Mouse (Mus musculus) ovary, postnatal 14 days (tissue): Measurements from ENCODE around the gene Zfhx2.
"Not testable (repeated sequence)": the region's sequence is repeated elsewhere in the genome, so short reads cannot be mapped to it uniquely, and the experiment has no call there.

Experiments used
- DNase-seq: peaks from one replicate; pipeline ENCODE4 v3.0.0; 2022; ENCODE audit warnings: low spot score

Gene Zfhx2

DNA sequence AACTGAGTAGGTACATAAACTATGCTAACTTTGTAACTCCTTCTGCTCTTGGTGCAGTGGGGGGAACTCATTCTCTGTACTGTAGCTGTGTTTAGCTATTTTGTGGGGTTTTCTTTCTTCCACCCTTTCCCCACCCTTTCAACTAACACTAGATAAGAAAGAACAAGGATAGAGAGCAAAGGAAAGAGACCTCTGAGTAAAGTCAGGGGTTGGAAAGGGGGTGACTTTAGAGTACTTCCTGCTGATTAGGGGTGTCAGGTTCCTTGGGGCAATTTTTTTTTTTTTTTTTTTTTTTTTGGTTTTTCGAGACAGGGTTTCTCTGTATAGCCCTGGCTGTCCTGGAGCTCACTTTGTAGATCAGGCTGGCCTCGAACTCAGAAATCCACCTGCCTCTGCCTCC, 48.4 kb downstream of the Zfhx2 start:
- DNase-seq: not testable (repeated sequence)

DNA sequence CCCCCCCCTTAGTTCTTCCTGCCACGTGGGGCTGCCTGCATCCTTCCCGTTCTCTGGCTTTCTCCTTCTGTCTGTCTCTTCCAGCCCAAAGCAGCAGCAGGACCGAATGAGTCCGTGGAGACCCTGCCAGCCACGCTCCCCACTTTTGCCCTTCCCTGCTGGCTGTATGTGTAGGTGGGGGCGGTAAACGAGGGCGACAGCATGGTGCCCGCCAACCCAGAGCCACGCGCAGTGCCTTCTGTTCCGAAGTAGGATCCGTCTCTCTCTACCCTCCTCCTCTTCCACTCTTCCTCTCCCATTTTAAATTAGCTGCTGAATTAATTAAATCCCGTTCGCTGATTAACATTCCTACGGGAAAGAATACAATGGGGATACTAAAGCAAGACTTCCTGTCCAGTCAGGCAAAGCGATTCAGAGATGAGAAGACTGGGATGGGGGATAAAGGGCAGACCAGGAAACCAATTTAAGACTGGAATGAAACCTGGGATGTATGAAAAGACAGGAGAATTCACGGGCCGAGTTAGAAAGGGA, 59.4 kb downstream of the Zfhx2 start:
- no peak for DNase-seq

DNA sequence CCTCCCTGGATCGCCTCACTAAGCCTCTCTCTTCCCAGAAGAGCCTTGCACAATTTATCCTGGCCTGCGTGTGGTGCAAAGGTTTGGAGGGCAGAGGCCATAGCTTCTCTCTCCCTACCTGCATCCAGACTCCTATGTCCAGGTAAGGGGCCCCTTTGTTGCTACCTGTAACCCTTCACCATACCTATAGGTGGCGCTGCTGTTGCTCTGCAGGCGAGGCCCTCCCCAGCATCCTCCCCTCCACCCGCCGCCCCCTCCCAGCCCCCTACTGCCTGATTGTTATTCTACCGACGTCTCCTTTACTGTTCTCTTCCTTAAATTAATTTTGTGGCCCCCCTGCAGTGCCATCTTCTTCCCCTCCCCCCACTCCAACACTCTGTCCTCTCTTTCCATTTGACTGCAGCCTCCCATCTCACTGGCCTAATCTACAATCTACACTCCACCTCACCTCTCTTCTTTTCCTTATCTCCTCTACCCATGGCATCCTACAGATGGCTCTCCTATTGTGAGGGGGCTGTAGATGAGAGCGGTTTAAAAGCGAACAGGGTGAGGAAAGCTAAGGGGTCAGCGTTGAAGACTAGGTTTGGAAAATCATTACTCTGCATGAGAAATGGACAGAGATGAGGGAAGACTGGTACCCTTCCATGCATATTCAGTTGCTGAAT, 63.0 kb downstream of the Zfhx2 start:
- DNase-seq: no peak

DNA sequence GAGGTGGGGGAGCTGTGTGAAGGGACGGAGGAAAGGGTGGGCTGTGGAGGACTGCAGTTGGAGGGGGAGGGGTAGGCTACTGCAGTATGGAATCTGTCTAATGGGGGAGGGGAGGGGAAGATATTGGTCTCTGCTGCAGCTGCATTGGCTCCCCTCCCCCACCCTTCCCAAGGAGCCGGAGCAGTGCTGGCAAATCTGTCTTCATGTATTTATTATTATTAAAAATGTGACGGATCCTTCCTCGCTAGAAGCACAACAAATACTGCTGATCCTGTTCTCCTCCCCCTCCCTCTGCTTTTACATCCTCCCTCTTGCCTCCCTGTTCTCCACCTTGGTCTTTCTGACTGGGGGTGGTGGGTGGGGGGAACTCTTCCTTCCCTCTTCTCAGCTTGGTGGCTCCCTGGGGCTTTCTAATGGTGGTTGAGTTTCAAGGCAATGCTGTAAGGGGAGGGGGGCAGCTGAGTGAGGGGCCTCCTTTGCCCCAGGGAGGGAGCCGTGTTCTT, 63.7 kb downstream of the Zfhx2 start:
- no peak for DNase-seq

DNA sequence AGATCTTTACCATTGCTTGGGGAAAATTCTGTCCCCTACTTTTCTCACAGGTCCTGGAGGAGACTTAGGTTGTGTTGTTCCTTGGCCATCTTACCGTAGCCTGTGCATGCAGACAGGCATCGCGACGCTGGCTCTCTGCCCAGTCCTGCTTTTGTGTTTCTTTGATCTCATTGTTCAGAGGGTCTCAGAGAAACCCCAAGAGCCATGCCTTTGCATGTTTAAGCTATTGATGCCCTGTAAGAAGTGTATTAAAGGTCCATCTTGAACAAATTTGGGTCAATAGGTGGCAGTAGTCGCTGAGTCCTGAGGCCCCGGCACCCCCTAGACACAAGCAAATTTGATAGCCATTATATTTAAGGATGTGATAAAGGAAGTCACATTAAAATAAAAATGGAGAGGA, 64.5 kb downstream of the Zfhx2 start:
- no peak for DNase-seq

DNA sequence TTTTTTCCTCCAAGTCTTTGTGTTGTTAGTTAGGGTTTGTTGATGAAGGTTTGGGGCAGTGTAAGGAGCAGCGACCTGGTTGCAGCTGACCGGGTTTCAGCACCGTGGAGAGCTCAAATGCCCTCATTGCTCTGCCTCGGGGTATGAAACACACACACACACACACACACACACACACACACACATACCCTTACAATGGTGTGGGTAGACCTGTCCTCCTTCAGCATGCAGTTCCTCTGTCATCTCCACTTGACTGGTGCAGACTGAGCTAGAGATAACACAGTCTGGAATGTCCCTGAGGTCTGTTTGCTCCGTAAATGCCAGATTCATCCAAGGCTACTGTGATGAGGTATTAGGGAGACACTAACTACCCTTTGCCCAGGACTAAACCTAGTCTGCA, 64.9 kb downstream of the Zfhx2 start:
- no peak for DNase-seq

DNA sequence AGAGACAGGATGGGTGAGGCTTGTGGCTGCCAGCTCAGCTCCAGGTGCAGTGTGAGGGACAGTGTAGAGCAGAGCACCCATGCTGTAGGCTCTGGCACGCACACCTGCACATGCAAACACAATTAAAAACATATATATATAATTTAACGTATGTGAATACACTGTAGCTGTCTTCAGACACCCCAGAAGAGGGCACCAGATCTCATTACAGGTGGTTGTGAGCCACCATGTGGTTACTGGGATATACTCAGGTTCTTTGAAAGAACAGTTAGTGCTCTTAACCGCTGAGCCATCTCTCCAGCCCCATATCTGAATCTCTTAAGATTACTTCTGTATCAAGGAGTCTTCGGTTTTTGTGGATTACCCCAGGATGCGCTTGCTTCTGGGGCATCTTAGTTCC, 66.6 kb downstream of the Zfhx2 start:
- no peak for DNase-seq

DNA sequence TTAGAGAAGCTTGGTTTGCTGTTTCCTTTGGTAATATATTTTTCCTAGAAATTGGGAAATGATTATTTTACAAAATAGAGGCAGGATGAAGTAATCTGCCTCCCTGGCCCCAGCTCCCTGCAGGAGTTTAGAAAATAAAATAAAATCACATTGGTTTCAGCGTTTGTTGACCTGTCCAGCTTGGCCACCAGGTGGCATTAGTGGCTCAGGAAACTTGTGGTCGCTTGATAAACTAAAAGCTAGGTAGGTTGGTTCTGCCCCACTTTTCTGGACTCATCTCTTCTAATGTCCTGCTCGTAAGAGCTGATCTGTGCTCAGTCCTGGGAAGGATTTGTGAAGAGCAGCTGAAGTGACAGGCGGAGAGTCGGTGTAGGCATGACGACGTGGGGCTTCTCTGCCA, 67.9 kb downstream of the Zfhx2 start:
- peak; percentile 37 for DNase-seq

DNA sequence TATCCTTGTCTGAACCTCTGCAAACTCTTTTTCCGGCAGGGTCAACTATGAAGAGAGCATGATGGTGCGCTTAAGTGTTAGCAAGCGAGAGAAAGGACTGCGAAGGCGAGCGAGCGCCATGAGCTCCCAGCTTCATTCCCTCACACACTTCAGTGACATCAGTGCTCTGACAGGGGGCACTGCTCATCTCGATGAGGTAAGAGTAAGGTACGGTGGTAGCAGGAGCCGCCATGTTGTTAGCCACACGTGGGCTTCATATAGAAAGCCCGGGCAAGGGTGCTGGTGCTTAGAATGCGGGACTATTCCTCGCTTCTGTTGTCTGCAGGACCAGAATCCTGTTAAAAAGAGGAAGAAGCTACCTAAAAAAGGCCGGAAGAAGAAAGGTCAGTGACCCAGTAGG, 69.1 kb downstream of the Zfhx2 start:
- no peak for DNase-seq

DNA sequence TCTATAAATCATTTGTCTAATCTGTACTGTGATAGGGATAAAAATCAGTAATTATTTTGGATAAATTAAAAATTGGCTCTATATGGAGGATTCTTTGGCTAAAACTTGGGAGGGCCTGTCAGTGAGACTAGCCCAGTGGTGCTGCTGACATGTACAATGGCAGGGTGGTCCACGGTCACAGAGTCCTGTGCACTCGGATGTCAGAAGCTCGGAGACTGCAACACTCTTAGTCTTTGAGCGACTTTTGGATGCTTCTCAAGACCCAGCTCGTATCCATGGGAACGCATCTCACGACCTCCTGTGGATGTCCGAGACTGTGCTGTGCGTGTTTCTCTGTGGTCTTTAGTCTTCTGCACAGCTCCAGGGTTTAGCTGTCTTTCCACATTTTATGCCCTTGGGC, 71.7 kb downstream of the Zfhx2 start:
- DNase-seq: no peak

DNA sequence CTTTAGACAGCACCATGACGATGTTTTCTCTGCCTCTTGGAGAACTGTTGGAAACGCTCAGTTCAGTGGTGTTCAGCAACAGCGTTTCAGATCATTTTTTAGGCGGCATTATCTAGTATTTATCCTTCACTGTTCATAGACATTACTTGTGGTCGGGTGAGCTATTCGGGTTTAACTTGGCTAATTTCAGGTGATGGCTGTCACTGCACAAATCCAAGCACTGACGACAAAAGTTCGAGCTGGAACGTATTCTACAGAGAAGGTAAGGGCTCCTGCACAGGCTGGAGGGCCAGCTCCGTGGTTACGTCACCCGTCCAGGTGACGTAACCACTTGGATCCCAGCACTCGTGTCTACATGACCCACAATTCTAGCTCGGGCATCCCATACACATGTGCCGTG, 75.2 kb downstream of the Zfhx2 start:
- no peak for DNase-seq

DNA sequence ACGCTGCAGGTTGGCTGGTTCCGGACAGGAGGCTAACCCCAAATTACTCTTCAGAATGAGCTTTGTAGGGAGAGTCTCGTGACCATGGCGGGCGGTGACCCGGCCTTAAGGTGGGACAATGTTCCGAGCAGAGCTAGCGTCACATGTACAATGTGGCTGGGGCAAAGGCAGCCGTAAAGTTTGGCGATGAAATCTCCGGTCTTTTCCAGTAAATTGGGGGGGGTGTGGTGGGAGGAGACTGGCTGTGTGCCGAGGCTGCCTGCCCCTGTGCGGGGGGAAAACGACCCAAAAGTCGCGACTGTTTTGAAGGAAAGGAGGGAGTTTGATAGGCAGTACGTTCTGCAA, 76.4 kb downstream of the Zfhx2 start:
- no peak for DNase-seq

DNA sequence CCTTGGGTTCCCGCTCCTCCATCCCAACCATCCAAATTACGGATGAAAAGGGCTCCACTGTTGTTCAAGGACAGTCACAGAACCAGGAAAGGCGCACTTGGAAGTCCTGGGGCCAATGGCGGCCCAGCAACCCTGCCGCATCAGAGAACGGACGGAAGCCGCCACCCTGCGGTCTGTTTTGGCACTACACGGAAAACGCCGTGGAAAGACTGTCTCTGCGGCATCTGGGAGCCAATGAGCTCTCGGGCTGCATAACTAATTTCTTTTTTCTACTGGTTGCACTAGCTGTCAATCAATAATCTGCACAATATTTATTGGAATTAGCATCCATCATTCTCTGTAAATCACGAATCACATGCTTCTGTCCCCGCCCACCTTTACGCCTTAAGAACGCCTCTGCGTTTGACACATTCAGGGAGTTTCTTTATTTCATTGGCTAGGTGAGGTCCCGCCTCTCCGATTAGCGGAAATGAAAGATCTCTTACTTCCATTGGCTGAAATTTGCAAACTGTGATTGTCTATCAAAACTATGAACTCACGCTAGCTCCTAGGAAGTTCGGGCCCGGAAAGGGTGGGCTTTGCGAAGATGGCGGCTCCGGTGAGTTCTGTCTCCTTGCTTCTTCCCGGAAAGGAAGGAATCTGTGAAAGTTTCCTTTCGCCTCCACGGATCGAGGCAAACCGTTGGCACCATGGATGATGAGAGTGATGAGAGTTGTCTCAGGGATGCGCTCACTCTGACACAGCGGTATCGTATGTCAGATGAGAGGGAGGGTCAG, 76.9 kb downstream of the Zfhx2 start, which contains the start of gene Ngdn:
Ngdn (plus strand) TSS at position 464 of the 776 bp plus-strand sequence.
- peak; percentile 98 for DNase-seq

DNA sequence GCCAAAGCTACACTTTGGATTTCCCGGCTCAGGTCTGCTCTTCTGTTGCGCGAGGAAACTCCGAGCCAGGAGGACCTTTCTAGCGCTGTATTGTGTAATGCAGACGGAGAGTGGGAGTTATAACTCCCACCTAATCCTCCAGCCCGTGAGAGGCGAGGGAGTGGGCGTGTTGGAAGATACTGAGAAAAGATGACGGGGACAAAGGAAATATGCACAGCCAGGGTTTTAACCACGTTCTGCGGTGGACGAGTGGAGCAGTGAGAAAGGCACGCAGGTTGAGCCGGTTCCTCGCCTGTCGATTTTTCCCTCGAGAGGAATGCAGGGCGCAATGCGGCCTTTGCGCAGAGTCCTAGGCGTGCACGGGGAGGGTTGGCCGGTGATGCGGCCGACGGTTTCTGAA, 77.5 kb downstream of the Zfhx2 start:
- DNase-seq: no peak

DNA sequence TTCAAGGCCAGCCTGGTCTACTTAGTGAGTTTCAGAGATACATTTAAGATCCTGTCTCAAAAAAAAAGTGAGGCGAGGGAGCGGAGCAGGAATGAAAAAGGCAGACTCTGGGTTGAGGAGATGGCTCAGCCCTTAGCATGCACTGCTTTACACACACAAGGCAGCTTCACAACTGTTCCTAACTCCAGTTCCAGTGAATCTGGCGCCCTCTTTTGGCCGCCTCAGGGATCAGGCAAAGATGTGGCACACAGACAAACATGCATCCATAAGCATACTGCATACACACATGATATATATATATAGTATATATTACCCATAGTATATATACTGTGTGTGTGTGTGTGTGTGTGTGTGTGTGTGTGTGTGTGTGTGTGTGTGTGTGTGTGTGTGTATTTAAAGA, 81.0 kb downstream of the Zfhx2 start:
- DNase-seq: no peak
